Mouse (Mus musculus): ENCODE data around the gene Ctsd.

DNA sequence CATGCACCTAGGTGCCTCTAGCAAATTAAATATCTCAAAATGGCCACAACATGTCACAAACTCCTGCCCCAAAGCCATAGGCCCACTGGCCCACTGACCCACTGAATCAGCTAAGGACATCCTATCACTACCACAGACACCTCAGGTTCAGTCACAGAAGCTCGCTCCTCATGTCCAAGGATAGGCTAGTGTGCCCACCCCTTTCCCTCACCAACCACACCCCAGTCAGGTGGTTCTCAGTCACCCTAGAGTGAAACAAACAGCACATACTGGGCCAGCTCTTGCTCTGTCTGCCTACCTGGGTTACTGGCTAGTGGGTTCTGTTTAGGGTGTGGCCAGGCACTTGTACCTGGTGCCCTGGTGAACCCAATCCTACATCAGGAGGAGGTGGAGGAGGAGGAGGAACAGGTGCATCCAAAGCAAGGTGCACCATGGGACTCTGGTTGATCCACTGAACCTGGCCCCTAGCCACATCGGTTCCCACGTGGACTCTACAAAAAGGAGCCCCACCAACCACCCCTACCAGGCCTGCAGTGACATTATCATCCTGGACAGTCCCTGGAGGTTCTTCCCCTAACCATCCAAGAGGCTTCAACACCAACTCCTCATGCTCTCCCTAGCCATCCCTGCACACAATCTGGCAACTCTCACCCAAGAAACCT is 2.0 kb downstream of the Ctsd start:
- TF ChIP-seq POLR2A (IDR thresholded peaks at IDR 0.05; ENCODE audit: insufficient read depth, low read depth, low read length) = no peak
- TF ChIP-seq CTCF (IDR thresholded peaks at IDR 0.05; ENCODE audit: insufficient read depth, low read depth, low read length) = no peak
